Mouse (Mus musculus) neural tube, embryonic 14.5 days (tissue): ENCODE data around the gene Lpar6. TPM values are rescaled to one million over a fixed set of nuclear protein-coding genes. Genes with fewer than 3 reads are reported as not detected.

Source experiments
- ATAC-seq: fragments of 200-750 bp; cut with Nextera tagmentation; 2 replicates; pipeline ENCODE4 v1.8.0; 2017; ENCODE audit warnings: low read depth, mild to moderate bottlenecking, moderate TSS enrichment, moderate library complexity
- H3K27ac ChIP-seq: fragments of 300-500 bp; sonication (generic); 2 replicates; pipeline ENCODE4 v1.5.1; 2014; ENCODE audit warnings: low read depth, mild to moderate bottlenecking, control low read depth, low read length, moderate library complexity, mixed read lengths
- H3K27me3 ChIP-seq: fragments of 300-500 bp; sonication (generic); 2 replicates; pipeline ENCODE4 v1.6.1; 2014; ENCODE audit warnings: low read length; ENCODE audit not compliant: control insufficient read depth, insufficient read depth
- H3K36me3 ChIP-seq: fragments of 300-500 bp; sonication (generic); 2 replicates; pipeline ENCODE4 v1.6.1; 2014; ENCODE audit warnings: low read length, mixed read lengths; ENCODE audit not compliant: control insufficient read depth, insufficient read depth
- H3K4me1 ChIP-seq: fragments of 300-500 bp; sonication (generic); 2 replicates; pipeline ENCODE4 v1.6.1; 2014; ENCODE audit warnings: low read length; ENCODE audit not compliant: control insufficient read depth, insufficient read depth
- H3K4me2 ChIP-seq: fragments of 300-500 bp; sonication (generic); 2 replicates; pipeline ENCODE4 v1.6.1; 2014; ENCODE audit warnings: mild to moderate bottlenecking, low read depth, low read length, control low read depth
- H3K4me3 ChIP-seq: fragments of 300-500 bp; sonication (generic); 2 replicates; pipeline ENCODE4 v1.5.1; 2014; ENCODE audit warnings: low read depth, low read length, control low read depth, mixed read lengths
- H3K9ac ChIP-seq: fragments of 300-500 bp; sonication (generic); replicated peaks from 2 replicates; pipeline ENCODE4 v1.6.1; 2014; ENCODE audit warnings: low read depth, mild to moderate bottlenecking, control low read depth, low read length, mixed read lengths
- H3K9me3 ChIP-seq: fragments of 300-500 bp; sonication (generic); 2 replicates; pipeline ENCODE4 v1.6.1; 2016; ENCODE audit warnings: low read length; ENCODE audit not compliant: control insufficient read depth
- WGBS: fragments of 180-500 bp; shearing (Covaris S2); extraction: QIAGEN DNeasy Blood & Tissue Kit; methylation state at CpG from one replicate; pipeline ENCODE4 v1.1.7; 2014; 5-methylcytosine and 5-hydroxymethylcytosine counted together
- microRNA counts: library from miRNA; unstranded; fragments of <30 nt; microRNA quantifications from one replicate; lab custom pipeline; 2016
- microRNA-seq: library from miRNA; unstranded; fragments of <30 nt; microRNA quantifications from one replicate; pipeline ENCODE4, GENCODE M21; 2016
- polyA plus RNA-seq: library from polyadenylated mRNA; unstranded; fragments of >200 nt; fragmentation: Nextera tagmentation; extraction: Ambion mirVana; gene quantifications from 2 replicates; pipeline ENCODE4 v1.2.1, GENCODE M21; 2014

Lpar6 gene
- polyA plus RNA-seq, 1 experiment from 2014 or later = 3.5 TPM

- no peak overlapping the region for H3K9ac ChIP-seq
- H3K9me3 ChIP-seq = no peaks in the 10 kb centered on the region
- H3K27me3 ChIP-seq = no peaks in the 10 kb centered on the region
- no peak overlapping the region for H3K27ac ChIP-seq
- no peak overlapping the region for H3K4me2 ChIP-seq
- H3K4me1 ChIP-seq = no peaks in the 10 kb centered on the region
- H3K4me3 ChIP-seq = no peak overlapping the region
- H3K36me3 ChIP-seq = no peaks in the 10 kb centered on the region
- 27% methylated on average over 5 of the region's 5 CpGs for WGBS
- no peak for ATAC-seq
These were observed 34.1 kb downstream of the Lpar6 start for GRCm38 (mm10) chr14:73271807-73272206.

GRCm38 (mm10) chr14:73279096-73279495 is 41.4 kb downstream of the Lpar6 start:
- no peak for ATAC-seq
- no peaks in the 10 kb centered on the region for H3K9me3 ChIP-seq
- H3K4me2 ChIP-seq = no peak overlapping the region
- no peak overlapping the region for H3K4me3 ChIP-seq
- WGBS = 84% methylated on average over 6 of the region's 6 CpGs
- H3K4me1 ChIP-seq = no peaks in the 10 kb centered on the region
- no peak overlapping the region for H3K27ac ChIP-seq
- H3K9ac ChIP-seq = no peak overlapping the region
- no peaks in the 10 kb centered on the region for H3K27me3 ChIP-seq
- H3K36me3 ChIP-seq = no peaks in the 10 kb centered on the region

GRCm38 (mm10) chr14:73280996-73281395 is 43.3 kb downstream of the Lpar6 start:
- no peak overlapping the region for H3K4me3 ChIP-seq
- H3K27me3 ChIP-seq = no peaks in the 10 kb centered on the region
- no peaks in the 10 kb centered on the region for H3K36me3 ChIP-seq
- no peaks in the 10 kb centered on the region for H3K9me3 ChIP-seq
- no peak overlapping the region for H3K27ac ChIP-seq
- H3K4me2 ChIP-seq = no peak overlapping the region
- H3K4me1 ChIP-seq = no peaks in the 10 kb centered on the region
- peak; percentile 54; the same call in 1 of the 2 replicates for ATAC-seq
- no peak overlapping the region for H3K9ac ChIP-seq
- 8% methylated on average over 1 of the region's 1 CpGs for WGBS

DNA sequence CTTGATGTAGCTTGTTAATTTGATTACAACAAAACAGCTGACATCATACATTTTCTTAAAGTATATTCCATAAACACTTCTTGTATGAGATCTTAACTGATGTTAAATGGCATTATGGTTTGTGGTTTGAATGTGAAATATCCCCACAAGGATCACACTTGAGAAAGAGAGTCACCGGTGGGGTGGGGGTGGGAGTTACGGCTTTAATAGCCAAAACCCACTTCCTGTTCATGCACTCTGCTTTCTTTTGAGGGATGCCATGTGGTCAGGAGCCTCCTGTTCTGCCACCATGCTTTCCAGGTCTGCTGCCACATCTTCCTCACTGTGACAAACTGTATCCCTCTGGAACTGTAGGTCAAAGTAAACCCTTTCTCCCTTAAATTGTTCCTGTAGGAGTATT is 52.2 kb downstream of the Lpar6 start:
- H3K9ac ChIP-seq = no peak overlapping the region
- H3K36me3 ChIP-seq = no peaks in the 10 kb centered on the region; the same call in 1 of the 2 replicates
- no peak overlapping the region for H3K4me3 ChIP-seq
- no peaks in the 10 kb centered on the region for H3K27me3 ChIP-seq
- H3K4me2 ChIP-seq = no peak overlapping the region
- no peaks in the 10 kb centered on the region for H3K4me1 ChIP-seq
- 95% methylated on average over 2 of the region's 2 CpGs for WGBS
- ATAC-seq = no peak
- no peak overlapping the region for H3K27ac ChIP-seq
- H3K9me3 ChIP-seq = no peaks in the 10 kb centered on the region

DNA sequence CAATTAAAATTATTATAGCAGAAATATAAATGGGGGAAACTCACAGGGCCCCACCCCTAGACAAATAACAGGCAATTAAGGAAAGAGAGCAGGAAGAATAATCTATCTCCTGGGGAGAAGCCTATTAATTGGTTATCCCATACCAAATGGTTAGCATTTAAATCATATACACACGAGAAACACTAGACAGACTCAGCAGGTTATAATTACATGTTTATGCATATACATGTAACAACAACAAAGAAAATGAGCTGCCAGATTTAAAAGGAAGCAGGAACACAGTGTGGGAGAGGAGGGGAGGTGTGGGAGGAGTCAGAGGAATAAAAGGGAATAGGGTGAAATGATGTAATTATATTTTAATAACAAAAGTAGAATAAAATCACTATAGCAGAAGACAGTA is 54.7 kb downstream of the Lpar6 start:
- Histone ChIP-seq H3K9ac (no peak overlapping the region), H3K4me1 (no peaks in the 10 kb centered on the region), H3K9me3 (no peaks in the 10 kb centered on the region), H3K4me2 (no peak overlapping the region), H3K27me3 (no peaks in the 10 kb centered on the region), H3K4me3 (no peak overlapping the region), H3K36me3 (no peaks in the 10 kb centered on the region; the same call in 1 of the 2 replicates), H3K27ac (no peak overlapping the region)
- ATAC-seq = no peak
- WGBS = 29% methylated on average over 1 of the region's 1 CpGs

MicroRNA genes within 50 kb of the gene (microRNA counts, 519-probe panel; counts per million panel counts)
- microRNA mmu-miR-687 (lab: Ali Mortazavi, UCI) = not detected

Small RNA genes lying within 50 kb of the gene (microRNA-seq; reads per million reads assigned to microRNA genes)
- gene Mir687 = not detected

Other genes starting within 250 kb of the Lpar6 start
- gene Cysltr2, start 188.8 kb upstream of the Lpar6 start, polyA plus RNA-seq = 0.25 TPM in 1 of 2 replicates, not detected in the other
- gene Rcbtb2, start 114.9 kb upstream of the Lpar6 start, polyA plus RNA-seq = 61.2 and 69.7 TPM in 2 replicates
- gene Rb1, start 87.9 kb downstream of the Lpar6 start, polyA plus RNA-seq = 33.8 and 38.5 TPM in 2 replicates
- gene Itm2b, start 147.4 kb downstream of the Lpar6 start, polyA plus RNA-seq = 720 and 814 TPM in 2 replicates